In genomic region chr13:72120911-72121553, GRCm38 (mm10) we compare ENCODE assay signal across 11 mouse cellular contexts.
A peak's percentile ranks its signal among the peaks of the same experiment; 100 is the strongest.
DNase-seq lines count a peak whose midpoint lies in the region; ATAC-seq and TF ChIP-seq lines count a peak whose summit lies in the region.
"Had no signal": no experiment of that assay in that cellular context is flagged by ENCODE, and none has a peak within 500 bp of the region (broad histone marks: within the 10 kb centered on the region; RNA-seq: fewer than 3 reads in every experiment).

No protein-coding gene starts in this region.

- no peaks in the 10 kb centered on the region for H3K36me3 ChIP-seq in heart, embryonic 11.5 days (ENCODE audit: control insufficient read depth, insufficient read depth, low read length)
- H3K36me3 ChIP-seq in forebrain, embryonic 13.5 days (ENCODE audit: poor library complexity, severe bottlenecking), result no peaks in the 10 kb centered on the region
- H3K36me3 ChIP-seq in midbrain, embryonic 11.5 days (ENCODE audit: control insufficient read depth, insufficient read depth, low read length), result no peaks in the 10 kb centered on the region
- H3K36me3 ChIP-seq: heart, embryonic 13.5 days; kidney, embryonic 15.5 days had no signal

- intact Hi-C loops in heart, postnatal 14 days (cut with DNase I), result no loop called here

- peaks cover 2% of the 10 kb centered on the region for H3K27me3 ChIP-seq in heart, embryonic 11.5 days (ENCODE audit: control insufficient read depth, insufficient read depth, low read length)
- H3K27me3 ChIP-seq in forebrain, embryonic 13.5 days, result peaks cover 80% of the 10 kb centered on the region
- peaks cover 14% of the 10 kb centered on the region for H3K27me3 ChIP-seq in midbrain, embryonic 11.5 days (ENCODE audit: control insufficient read depth, insufficient read depth, low read length)

- 0 out of 2 replicates have a peak overlapping the region, but pooled peaks have one; percentile 16 for H3K9ac ChIP-seq in heart, embryonic 11.5 days (ENCODE audit: low read depth, low read length)
- H3K9ac ChIP-seq in forebrain, embryonic 13.5 days, result no peak overlapping the region
- no peak overlapping the region for H3K9ac ChIP-seq in midbrain, embryonic 11.5 days (ENCODE audit: low read length)
- H3K9ac ChIP-seq: heart, embryonic 13.5 days; kidney, embryonic 15.5 days had no signal

- no peaks in the 10 kb centered on the region for H3K9me3 ChIP-seq in heart, embryonic 11.5 days (replicated peaks; ENCODE audit: control insufficient read depth, low read length)
- H3K9me3 ChIP-seq in forebrain, embryonic 13.5 days (replicated peaks), result no peaks in the 10 kb centered on the region
- H3K9me3 ChIP-seq in midbrain, embryonic 11.5 days (ENCODE audit: control insufficient read depth, low read length), result no peaks in the 10 kb centered on the region
- H3K9me3 ChIP-seq: heart, embryonic 13.5 days; kidney, embryonic 15.5 days had no signal

- H3K4me3 ChIP-seq in heart, embryonic 11.5 days (ENCODE audit: low read depth, low read length), result no peak overlapping the region
- no peak overlapping the region for H3K4me3 ChIP-seq in forebrain, embryonic 13.5 days
- H3K4me3 ChIP-seq in midbrain, embryonic 11.5 days (ENCODE audit: low read depth, low read length), result no peak overlapping the region
- H3K4me3 ChIP-seq: heart, embryonic 13.5 days; kidney, embryonic 15.5 days had no signal

- no peak overlapping the region for H3K27ac ChIP-seq in heart, embryonic 11.5 days (ENCODE audit: low read depth, low read length)
- H3K27ac ChIP-seq in forebrain, embryonic 13.5 days, result no peak overlapping the region
- H3K27ac ChIP-seq in midbrain, embryonic 11.5 days (ENCODE audit: low read depth, low read length), result peak overlapping the region; percentile 57; the same call in 1 of the 2 replicates
- H3K27ac ChIP-seq: heart, embryonic 13.5 days; kidney, embryonic 15.5 days had no signal

- ATAC-seq in heart, embryonic 11.5 days (replicated peaks; ENCODE audit: insufficient number of reproducible peaks, low FRiP score, low TSS enrichment), result no peak
- peak; percentile 50; the same call in 1 of the 2 replicates for ATAC-seq in forebrain, embryonic 13.5 days
- ATAC-seq in midbrain, embryonic 11.5 days (ENCODE audit: low FRiP score), result peak; percentile 90

- peaks cover 16% of the 10 kb centered on the region for H3K4me1 ChIP-seq in heart, embryonic 11.5 days (ENCODE audit: control insufficient read depth, insufficient read depth, low read length)
- H3K4me1 ChIP-seq in forebrain, embryonic 13.5 days, result peaks cover 21% of the 10 kb centered on the region
- H3K4me1 ChIP-seq in midbrain, embryonic 11.5 days (ENCODE audit: control insufficient read depth, insufficient read depth, low read length), result peaks cover 28% of the 10 kb centered on the region

- no peak for DNase-seq in heart, postnatal 14 days
- peak; percentile 81 for DNase-seq in brain, embryonic 14.5 days (ENCODE audit: low read depth)
- DNase-seq in midbrain, embryonic 11.5 days (ENCODE audit: low spot score, missing footprints), result peak; percentile 95
- DNase-seq in adrenal gland, postnatal 4 days (ENCODE audit: low spot score in 2 of 2), result no peak
- no peak for DNase-seq in right cerebral cortex, postnatal 14 days
- no peak for DNase-seq in layer of hippocampus, postnatal 25 days (ENCODE audit: extremely low spot score in 1 of 2, low spot score in 1 of 2)
- DNase-seq: thymus, adult 2 months had no signal

- H3K4me2 ChIP-seq in heart, embryonic 11.5 days, result no peak overlapping the region
- H3K4me2 ChIP-seq in forebrain, embryonic 13.5 days, result no peak overlapping the region
- H3K4me2 ChIP-seq in midbrain, embryonic 11.5 days, result peak overlapping the region; percentile 32
- H3K4me2 ChIP-seq: heart, embryonic 13.5 days; kidney, embryonic 15.5 days had no signal

- no peak for TF ChIP-seq POLR2A in brain, embryonic 14.5 days (IDR thresholded peaks at IDR 0.05; ENCODE audit: borderline replicate concordance, extremely low read depth, insufficient read depth, insufficient read length, poor library complexity, severe bottlenecking)

- TF ChIP-seq CTCF in brain, embryonic 14.5 days (IDR thresholded peaks at IDR 0.05; ENCODE audit: borderline replicate concordance, extremely low read depth, insufficient read depth, insufficient read length), result no peak

- WGBS in heart, embryonic 11.5 days (ENCODE audit: insufficient replicate concordance), result 23% methylated on average over 6 of the region's 6 CpGs
- WGBS in forebrain, embryonic 13.5 days, result 4% methylated on average over 6 of the region's 6 CpGs
- WGBS in midbrain, embryonic 11.5 days, result 5% methylated on average over 6 of the region's 6 CpGs

Comparison
In these comparisons a context has a peak if more than half of its experiments do, and no peak if none do; other contexts are left out.
1. DNase-seq: peak in brain, embryonic 14.5 days (single experiment) and midbrain, embryonic 11.5 days (single experiment); none in heart, postnatal 14 days (0 of 2), adrenal gland, postnatal 4 days (0 of 2), right cerebral cortex, postnatal 14 days (single experiment) and layer of hippocampus, postnatal 25 days (0 of 2).